Mouse (Mus musculus) small intestine, adult 2 months (tissue): ENCODE data around the gene Crym.

Source experiments
- CTCF ChIP-seq: fragments of 200-500 bp; IDR thresholded peaks from 2 replicates; pipeline ENCODE4 v1.5.1; 2012; ENCODE audit warnings: low read depth, mild to moderate bottlenecking, control low read depth, inconsistent platforms, low read length, moderate library complexity, mixed read lengths; ENCODE audit not compliant: insufficient replicate concordance, insufficient read length; ENCODE audit errors: extremely low read depth
- POLR2A ChIP-seq: fragments of 200-500 bp; IDR thresholded peaks from 2 replicates; pipeline ENCODE4 v1.6.1; 2012; ENCODE audit warnings: low read depth, mild to moderate bottlenecking, control low read depth, inconsistent platforms, low read length, moderate library complexity

DNA sequence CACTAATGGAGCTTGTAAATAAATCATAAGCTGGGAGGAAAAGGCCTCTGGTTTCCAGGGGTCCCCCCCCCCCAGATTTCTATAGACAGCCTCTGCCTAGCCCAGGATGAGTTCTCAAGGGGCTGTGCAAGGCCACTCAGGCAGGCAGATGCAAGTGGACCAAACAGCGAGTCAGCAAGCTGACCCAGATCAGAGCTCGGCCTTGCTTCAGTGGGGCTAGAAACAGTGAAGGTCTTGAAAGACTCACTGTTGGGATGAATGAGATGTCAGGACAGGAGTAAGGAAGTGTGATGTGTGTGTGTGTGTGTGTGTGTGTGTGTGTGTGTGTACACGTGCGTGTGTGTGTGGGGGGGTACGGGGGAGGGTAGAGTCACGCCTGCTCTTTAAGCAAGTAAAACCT is 9.1 kb downstream of the Crym start:
- no peak for TF ChIP-seq CTCF
- TF ChIP-seq POLR2A: no peak
